Mouse (Mus musculus): ENCODE measurements at regions not wholly inside any gene's neighbourhood (a gene's known extent, or its start where the extent isn't known, plus 50 kb on each side); places are given as distances from the start of the nearest gene placed in this dataset.

GRCm38 (mm10) chr2:109402556-109402955, 122.0 kb upstream of the Mettl15 start:
- DNase-seq (ENCODE audit: inconsistent age in 2 of 2, low spot score in 1 of 2): no peak

- DNase-seq (ENCODE audit: inconsistent age in 2 of 2, low spot score in 1 of 2): no peak
These were observed 123.7 kb upstream of the Mettl15 start for GRCm38 (mm10) chr2:109404262-109404661.

GRCm38 (mm10) chr2:109406591-109407079, 126.1 kb upstream of the Mettl15 start:
- DNase-seq (ENCODE audit: inconsistent age in 2 of 2, low spot score in 1 of 2): no peak

- peak in 1 of 2 experiments; percentile 22 for DNase-seq (ENCODE audit: inconsistent age in 2 of 2, low spot score in 1 of 2)
These were observed 139.6 kb upstream of the Mettl15 start for GRCm38 (mm10) chr2:109420098-109420497.

- no peak for DNase-seq (ENCODE audit: inconsistent age in 2 of 2, low spot score in 1 of 2)
These were observed 150.6 kb upstream of the Mettl15 start for GRCm38 (mm10) chr2:109431183-109431582.

- peak; percentile 51 to 89 for DNase-seq (ENCODE audit: inconsistent age in 2 of 2, low spot score in 1 of 2)
These were observed 162.1 kb upstream of the Mettl15 start for GRCm38 (mm10) chr2:109442551-109443120.

- peak in 1 of 2 experiments; percentile 60 for DNase-seq (ENCODE audit: inconsistent age in 2 of 2, low spot score in 1 of 2)
These were observed 163.0 kb upstream of the Mettl15 start for GRCm38 (mm10) chr2:109443521-109444066.

- peak in 1 of 2 experiments; percentile 66 for DNase-seq (ENCODE audit: inconsistent age in 2 of 2, low spot score in 1 of 2)
These were observed 181.7 kb upstream of the Mettl15 start for GRCm38 (mm10) chr2:109462246-109462645.

- no peak for DNase-seq (ENCODE audit: inconsistent age in 2 of 2, low spot score in 1 of 2)
These were observed 190.2 kb upstream of the Bdnf start for GRCm38 (mm10) chr2:109484306-109484705.

GRCm38 (mm10) chr2:109487591-109487990, 186.9 kb upstream of the Bdnf start:
- DNase-seq (ENCODE audit: inconsistent age in 2 of 2, low spot score in 1 of 2): no peak

- no peak for DNase-seq (ENCODE audit: inconsistent age in 2 of 2, low spot score in 1 of 2)
These were observed 172.3 kb upstream of the Bdnf start for GRCm38 (mm10) chr2:109502186-109502585.

- no peak for DNase-seq (ENCODE audit: inconsistent age in 2 of 2, low spot score in 1 of 2)
These were observed 169.6 kb upstream of the Bdnf start for GRCm38 (mm10) chr2:109504906-109505305.

GRCm38 (mm10) chr2:109510070-109510979, 164.2 kb upstream of the Bdnf start:
- DNase-seq (ENCODE audit: inconsistent age in 2 of 2, low spot score in 1 of 2): no peak

- DNase-seq (ENCODE audit: inconsistent age in 2 of 2, low spot score in 1 of 2): no peak
These were observed 163.4 kb upstream of the Bdnf start for GRCm38 (mm10) chr2:109511142-109511541.

GRCm38 (mm10) chr2:109519261-109519660, 155.2 kb upstream of the Bdnf start:
- DNase-seq (ENCODE audit: inconsistent age in 2 of 2, low spot score in 1 of 2): no peak

- DNase-seq (ENCODE audit: inconsistent age in 2 of 2, low spot score in 1 of 2): no peak
These were observed 154.0 kb upstream of the Bdnf start for GRCm38 (mm10) chr2:109520471-109520870.

GRCm38 (mm10) chr2:109539519-109539918, 135.0 kb upstream of the Bdnf start:
- DNase-seq (ENCODE audit: inconsistent age in 2 of 2, low spot score in 1 of 2): peak in 1 of 2 experiments; percentile 32

- DNase-seq (ENCODE audit: inconsistent age in 2 of 2, low spot score in 1 of 2): no peak
These were observed 127.9 kb upstream of the Bdnf start for GRCm38 (mm10) chr2:109546486-109547115.

- no peak for DNase-seq (ENCODE audit: inconsistent age in 2 of 2, low spot score in 1 of 2)
These were observed 119.9 kb upstream of the Bdnf start for GRCm38 (mm10) chr2:109554644-109555043.

GRCm38 (mm10) chr2:109559088-109560030, 115.1 kb upstream of the Bdnf start:
- DNase-seq (ENCODE audit: inconsistent age in 2 of 2, low spot score in 1 of 2): no peak

Measured in adrenal gland, adult (tissue).